Mouse (Mus musculus) thymus, postnatal 25 days (tissue): ENCODE measurements around the gene Itih1.
A peak's percentile ranks its signal among the peaks of the same experiment; 100 is the strongest.

Source experiments
- DNase-seq: peaks from one replicate; pipeline ENCODE4 v3.0.0; 2022

Itih1 gene

DNA sequence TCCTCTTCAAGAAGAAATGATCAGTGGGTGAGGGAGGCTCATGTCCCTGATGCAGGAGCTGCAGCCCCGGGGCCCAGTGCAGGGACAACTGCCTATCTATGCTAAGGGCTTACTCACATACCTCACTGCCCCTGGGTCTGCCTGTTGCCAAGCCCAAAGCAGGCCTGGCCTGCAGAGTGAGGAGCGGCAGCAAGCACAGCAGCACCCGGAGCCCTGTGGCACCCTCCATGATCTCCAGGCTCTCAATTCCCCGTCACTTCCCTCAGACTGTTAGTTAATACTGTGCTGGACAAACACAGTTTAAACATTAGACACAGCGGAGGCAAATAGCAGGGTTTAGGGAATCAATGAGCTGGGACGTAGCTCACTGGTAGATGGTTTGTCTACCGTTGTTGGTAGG is at the start of gene Itih1:
TSS of gene Itih1 (minus strand) at position 252 of the 400 bp plus-strand sequence.
- no peak for DNase-seq

GRCm38 (mm10) chr14:30976222-30976621 is 33.1 kb upstream of the Itih1 start:
- no peak for DNase-seq

GRCm38 (mm10) chr14:30974204-30974603 is 31.1 kb upstream of the Itih1 start:
- DNase-seq = no peak

GRCm38 (mm10) chr14:30960366-30960765 is 17.3 kb upstream of the Itih1 start:
- no peak for DNase-seq

DNA sequence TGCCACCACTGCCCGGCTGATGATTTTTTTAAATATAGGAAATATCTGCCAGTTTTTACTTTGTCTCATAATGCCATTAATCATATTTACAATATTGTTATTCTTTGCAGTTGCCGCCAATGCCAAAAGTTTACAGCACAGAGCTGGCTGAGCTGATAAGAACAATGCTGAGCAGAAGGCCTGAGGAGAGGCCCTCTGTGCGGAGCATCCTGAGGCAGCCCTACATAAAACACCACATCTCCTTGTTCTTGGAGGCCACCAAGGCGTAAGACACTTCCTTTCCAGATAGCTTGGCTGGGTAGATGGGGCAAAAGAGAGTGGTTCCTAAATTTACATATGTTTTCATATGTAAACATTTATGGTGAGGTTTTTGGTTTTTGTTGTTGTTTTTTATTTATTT is 15.9 kb upstream of the Itih1 start:
- DNase-seq = no peak

DNA sequence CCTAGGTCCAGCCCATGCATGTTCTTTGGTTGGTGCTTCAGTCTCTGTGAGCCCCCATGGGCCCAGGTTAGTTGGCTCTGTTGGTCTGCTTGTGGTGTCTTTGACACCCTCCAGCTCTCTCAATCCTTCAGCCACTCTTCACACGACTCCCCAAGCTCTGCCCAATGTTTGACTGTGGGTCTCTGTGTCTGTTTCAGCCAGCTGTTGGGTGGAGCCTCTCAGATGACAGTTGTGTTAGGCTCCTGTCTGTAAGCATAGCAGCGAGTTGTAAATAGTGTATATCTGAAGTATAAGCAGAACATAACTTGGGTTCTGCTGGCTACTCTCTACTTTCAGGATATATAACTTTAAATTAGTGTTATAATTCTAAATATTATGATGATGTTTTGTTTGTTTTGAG is 15.4 kb upstream of the Itih1 start:
- no peak for DNase-seq

DNA sequence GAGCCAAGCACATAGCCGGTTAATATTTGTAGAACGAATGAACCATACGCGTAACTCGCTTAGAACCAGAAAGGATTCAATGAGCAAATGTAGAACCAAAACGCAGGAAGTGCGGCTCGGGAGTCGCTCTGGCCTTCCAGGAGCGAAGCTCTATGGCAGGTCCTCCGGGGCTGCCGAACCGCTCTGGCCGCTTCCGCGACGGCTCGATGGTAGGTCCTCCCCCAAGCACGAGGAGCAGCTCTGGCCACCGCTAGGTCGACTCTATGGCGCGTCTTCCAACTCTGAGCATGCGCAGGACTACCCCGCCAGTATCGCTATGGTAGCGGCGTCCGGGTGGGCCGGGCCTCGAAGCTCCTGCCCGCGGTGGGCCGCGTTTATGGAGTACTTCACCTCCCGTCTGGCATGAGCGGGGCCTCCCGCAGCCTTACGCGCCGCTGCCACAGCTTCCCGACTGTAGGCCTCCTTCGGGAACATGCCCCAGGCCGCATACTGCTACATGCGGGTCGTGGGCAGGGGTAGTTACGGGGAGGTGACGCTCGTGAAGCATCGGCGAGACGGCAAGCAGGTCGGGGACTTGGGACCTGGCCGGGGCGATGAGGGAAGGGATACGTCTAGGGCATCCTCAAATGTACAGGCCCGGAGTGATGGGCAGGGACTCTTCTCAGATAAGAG is 8.2 kb upstream of the Itih1 start, which contains the start of gene Nek4:
TSS of gene Nek4 (plus strand) at position 224 of the 672 bp plus-strand sequence.
- peak; percentile 97 for DNase-seq

- DNase-seq = no peak
Observed at GRCm38 (mm10) chr14:30949986-30950385, 6.9 kb upstream of the Itih1 start.

DNA sequence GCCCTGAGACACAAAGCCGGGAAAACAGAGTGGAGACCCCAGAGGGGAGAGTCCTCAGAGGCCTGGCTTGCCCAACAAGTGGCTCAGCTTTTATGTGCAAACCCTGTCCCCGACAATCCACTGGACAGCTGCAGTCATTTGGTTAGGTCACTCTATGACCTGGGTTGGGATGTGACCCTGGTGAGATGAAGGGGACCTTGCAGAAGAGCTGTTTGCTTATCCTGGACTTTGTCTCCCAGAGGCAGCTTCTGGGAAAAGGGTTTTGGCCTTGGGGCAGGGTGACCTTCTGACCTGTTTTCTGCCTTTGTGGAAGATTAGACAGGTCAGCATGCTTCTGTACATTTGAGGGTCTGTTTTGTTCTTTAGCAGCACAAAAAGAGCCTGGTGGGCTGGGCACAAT is 1.7 kb upstream of the Itih1 start:
- no peak for DNase-seq

- peak; percentile 58 for DNase-seq
Observed at GRCm38 (mm10) chr14:30943860-30944674, 978 bp upstream of the Itih1 start.

DNA sequence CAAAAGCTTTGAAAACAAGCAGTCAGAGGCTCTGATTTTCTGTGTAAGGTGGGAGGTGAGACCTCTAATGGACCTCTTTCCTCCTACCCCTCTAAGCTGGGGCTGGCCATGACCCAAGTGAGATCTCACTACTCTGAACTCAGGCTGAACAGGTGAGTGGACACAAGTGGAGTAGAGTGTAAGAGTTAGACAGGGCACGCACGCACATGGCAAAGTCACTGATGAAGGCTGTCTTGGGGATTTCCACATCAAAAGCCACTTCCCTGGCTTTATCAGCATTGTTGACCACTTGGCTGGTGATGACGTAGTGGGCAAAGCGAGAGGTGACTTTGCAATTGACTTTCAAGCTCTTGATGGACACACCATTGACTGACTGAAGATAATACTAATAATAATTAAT is 835 bp downstream of the Itih1 start:
- DNase-seq = no peak

- no peak for DNase-seq
Observed at GRCm38 (mm10) chr14:30933351-30933750, 9.7 kb downstream of the Itih1 start.

DNA sequence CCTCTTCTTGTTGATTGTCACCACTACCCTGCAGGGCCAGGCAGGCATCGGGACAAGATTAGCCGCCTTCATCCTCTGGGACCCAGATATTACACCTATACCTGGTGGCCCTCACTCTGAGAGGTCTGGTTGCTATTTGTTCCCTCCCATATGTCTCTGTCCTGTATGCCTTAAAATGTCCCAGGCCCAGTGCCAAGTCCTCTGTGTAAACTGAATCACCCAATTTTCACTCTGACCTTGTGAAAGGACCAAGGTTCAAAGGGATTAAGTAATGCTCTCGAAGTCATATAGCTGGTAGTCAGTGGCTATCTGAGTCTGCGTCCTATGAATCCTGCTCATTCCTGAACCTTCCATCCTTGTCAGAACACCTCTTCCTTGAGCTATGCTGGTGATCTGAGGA is 12.7 kb downstream of the Itih1 start:
- no peak for DNase-seq

DNA sequence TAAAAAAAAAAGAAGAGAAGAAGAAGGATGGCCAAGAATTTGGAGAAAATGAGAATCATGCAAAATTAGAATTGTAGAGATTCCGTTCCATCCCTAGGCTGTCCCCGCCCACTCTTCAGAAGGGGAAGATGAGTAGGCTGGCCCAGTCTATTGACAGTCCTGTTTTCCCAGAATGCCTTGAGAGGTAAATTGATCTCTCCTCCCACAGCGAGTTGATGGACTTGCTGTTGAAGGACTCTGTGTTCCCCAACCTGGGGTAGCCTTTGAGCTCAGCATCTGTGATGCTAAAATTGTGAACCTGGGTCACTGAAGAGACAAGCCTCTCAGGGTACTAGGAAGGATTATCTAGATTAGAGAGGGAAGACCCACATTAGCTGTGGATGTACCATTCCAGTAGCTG is 17.6 kb downstream of the Itih1 start:
- DNase-seq = no peak

- DNase-seq = no peak
Observed at GRCm38 (mm10) chr14:30923375-30924105, 19.5 kb downstream of the Itih1 start, which contains the start of gene Itih3. Itih3 (minus strand) TSS chr14:30923760.

DNA sequence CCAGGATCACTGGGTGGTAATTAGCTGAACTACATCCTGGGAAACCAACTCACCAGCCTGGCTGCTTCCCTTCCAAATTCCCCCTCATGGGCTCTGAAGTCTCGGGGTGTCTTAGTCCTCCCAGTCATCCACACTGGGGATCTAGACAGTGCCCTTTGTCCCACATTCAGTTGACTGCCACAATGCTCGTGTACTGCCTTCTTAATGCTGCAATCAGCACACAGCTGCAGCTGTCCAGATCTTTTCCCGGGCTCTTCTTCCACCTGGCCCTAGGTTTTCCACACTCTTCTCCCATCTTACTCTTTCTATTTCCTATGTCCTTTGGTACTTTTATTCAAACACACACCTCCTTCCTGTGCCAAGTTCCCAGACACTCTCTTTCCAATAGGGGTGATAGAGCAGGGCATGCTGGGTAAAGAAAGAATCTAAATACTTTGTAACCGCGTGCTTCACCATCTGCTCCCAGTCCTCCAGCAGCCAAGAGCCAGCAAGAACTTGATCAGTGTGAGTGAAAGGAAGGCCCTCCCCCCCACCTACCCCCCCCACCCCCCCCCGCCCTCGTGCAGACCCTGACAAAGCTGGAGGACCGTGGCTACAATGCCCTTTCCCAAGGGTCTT is 20.9 kb downstream of the Itih1 start:
- DNase-seq = no peak

- no peak for DNase-seq
Observed at GRCm38 (mm10) chr14:30916516-30916915, 26.6 kb downstream of the Itih1 start.

DNA sequence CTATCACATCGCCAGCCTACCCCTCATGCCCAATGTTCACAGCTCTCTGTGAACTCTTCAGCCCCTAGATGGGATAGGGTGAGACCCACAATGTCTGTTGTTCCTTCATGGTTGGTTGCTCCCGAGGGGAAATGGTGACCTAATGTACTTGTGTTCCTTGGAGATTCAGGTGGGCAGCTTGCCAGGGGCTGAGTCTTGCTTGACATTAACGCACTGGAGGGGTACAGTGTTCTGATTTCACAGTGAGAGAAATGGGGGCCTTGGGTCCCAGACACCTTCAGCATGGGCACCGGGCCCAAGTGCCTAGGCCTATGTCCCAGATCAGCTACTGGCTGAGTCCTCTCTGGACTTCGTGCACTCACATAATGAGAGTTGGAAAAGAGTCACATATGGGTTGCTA is 29.7 kb downstream of the Itih1 start:
- no peak for DNase-seq

GRCm38 (mm10) chr14:30912641-30913040 is 30.4 kb downstream of the Itih1 start:
- DNase-seq = no peak

- DNase-seq = no peak
Observed at GRCm38 (mm10) chr14:30911141-30911540, 31.9 kb downstream of the Itih1 start.

DNA sequence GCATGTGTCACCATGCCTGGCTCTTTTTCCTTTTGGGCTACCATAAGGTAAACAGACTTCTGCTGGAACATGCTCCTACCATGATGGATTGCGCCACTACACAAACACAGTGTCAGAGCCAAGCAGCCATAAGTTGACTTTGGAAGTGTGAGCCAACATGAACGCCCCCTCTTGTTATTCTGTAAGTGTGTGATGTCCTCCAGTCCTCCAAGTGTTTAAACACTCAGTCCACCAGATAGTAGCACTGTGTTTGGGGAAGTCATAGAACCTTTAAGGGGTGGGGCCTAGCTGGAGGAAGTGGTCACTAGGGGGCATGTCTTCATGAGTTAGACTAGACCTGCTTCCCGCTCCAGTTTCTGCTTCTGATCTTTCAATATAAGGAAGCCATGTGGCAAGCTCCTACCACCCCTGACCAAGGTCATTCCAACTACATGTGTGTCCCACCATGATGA is 35.2 kb downstream of the Itih1 start:
- no peak for DNase-seq

DNA sequence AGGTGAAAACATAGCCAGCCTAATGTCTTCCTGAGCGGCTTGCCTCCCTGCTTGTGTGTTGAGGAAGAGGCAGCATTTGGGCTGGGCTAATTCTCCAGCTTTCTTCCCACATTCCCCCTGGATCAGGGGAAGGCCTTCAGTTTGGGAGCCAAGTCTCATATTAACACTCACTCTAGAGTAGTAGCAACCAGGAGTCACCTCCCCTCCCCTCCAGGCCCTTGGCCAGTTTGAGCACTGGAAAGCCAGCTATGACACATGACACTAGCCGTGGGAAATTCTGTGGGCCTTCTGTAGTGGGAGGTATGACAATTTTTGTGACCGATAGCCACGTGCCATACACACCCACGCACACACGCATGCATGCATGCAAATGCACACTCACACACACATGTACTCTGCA is 37.1 kb downstream of the Itih1 start:
- no peak for DNase-seq

DNA sequence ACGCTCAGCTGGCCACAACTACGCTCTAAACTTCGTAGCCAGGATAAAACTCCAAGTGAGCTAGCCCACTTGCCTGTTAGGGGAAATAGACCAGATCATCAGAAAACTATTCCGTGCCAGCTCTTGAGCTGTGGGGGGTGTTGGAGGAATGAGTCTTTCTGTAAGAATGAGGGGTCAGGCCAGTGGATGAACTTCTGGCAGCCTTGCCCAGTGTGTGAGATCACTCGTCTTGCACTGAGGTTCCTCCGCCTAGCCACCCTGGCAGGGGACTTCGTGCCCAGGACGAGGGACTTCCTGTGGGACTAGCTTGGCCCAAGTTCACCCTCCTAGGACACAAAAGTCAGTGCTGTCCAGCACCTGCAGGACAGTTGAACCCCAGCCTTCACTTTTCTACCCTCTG is 38.8 kb downstream of the Itih1 start:
- no peak for DNase-seq
